ENCODE assay signal across 19 mouse cellular contexts in the genomic region with DNA sequence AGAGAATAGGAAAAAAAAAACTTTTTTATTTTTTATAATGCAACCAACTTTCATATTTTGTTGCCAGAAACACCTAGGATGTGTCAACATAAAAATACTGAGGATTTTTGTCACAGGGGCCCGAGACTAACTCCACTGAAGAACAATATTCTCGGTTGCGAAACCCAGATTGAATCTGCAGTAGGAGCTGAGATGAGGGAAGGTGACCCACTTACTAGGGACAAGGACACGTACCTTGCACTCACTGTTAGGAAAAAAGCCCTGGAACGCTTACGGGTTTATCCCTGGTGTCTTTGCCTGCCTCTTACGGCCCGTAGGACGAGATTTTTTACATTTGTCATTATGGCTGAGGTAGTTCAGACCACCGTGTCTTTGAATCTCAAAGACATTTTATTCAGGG.
"Had no signal": no experiment of that assay in that cellular context is flagged by ENCODE, and none has a peak within 500 bp of the region (broad histone marks: within the 10 kb centered on the region; RNA-seq: fewer than 3 reads in every experiment).

No protein-coding gene starts in this region.

- ATAC-seq: midbrain, embryonic 16.5 days had no signal

- DNase-seq: lung, adult 2 months; lung, postnatal 10 days; midbrain, embryonic 14.5 days; retina, postnatal 1 day; right cerebral cortex, adult 18-20 months; right cerebral cortex, postnatal 25 days; right cerebral cortex, postnatal 4 days; spleen, adult 18-20 months; thymus, adult 18-20 months; thymus, postnatal 14 days; thymus, postnatal 36 days had no signal

- H3K9ac ChIP-seq: liver, embryonic 15.5 days; lung, embryonic 15.5 days; midbrain, embryonic 12.5 days; neural tube, embryonic 13.5 days; neural tube, embryonic 15.5 days had no signal

- H3K9me3 ChIP-seq: liver, embryonic 15.5 days; lung, embryonic 15.5 days; midbrain, embryonic 10.5 days; midbrain, embryonic 12.5 days; neural tube, embryonic 13.5 days; neural tube, embryonic 15.5 days had no signal

- H3K4me2 ChIP-seq: liver, embryonic 15.5 days; lung, embryonic 15.5 days; midbrain, embryonic 12.5 days; neural tube, embryonic 13.5 days; neural tube, embryonic 15.5 days had no signal

- H3K4me3 ChIP-seq: liver, embryonic 15.5 days; lung, embryonic 15.5 days; midbrain, embryonic 10.5 days; midbrain, embryonic 12.5 days; myocyte; neural tube, embryonic 13.5 days; neural tube, embryonic 15.5 days had no signal

- H3K36me3 ChIP-seq: liver, embryonic 15.5 days; lung, embryonic 15.5 days; midbrain, embryonic 12.5 days; neural tube, embryonic 13.5 days; neural tube, embryonic 15.5 days had no signal

- H3K27ac ChIP-seq: liver, embryonic 15.5 days; midbrain, embryonic 10.5 days; midbrain, embryonic 12.5 days; neural tube, embryonic 15.5 days had no signal

- H3K27me3 ChIP-seq: liver, embryonic 15.5 days; lung, embryonic 15.5 days; midbrain, embryonic 12.5 days; neural tube, embryonic 13.5 days; neural tube, embryonic 15.5 days had no signal
